Mouse (Mus musculus) forelimb bud, embryonic 11.5 days (tissue): ENCODE measurements around the gene Spin2c.

Source experiments
- DNase-seq: peaks from one replicate; pipeline ENCODE4 v3.0.0-alpha.2; 2012; ENCODE audit warnings: low read depth, low spot score

Spin2c gene

DNA sequence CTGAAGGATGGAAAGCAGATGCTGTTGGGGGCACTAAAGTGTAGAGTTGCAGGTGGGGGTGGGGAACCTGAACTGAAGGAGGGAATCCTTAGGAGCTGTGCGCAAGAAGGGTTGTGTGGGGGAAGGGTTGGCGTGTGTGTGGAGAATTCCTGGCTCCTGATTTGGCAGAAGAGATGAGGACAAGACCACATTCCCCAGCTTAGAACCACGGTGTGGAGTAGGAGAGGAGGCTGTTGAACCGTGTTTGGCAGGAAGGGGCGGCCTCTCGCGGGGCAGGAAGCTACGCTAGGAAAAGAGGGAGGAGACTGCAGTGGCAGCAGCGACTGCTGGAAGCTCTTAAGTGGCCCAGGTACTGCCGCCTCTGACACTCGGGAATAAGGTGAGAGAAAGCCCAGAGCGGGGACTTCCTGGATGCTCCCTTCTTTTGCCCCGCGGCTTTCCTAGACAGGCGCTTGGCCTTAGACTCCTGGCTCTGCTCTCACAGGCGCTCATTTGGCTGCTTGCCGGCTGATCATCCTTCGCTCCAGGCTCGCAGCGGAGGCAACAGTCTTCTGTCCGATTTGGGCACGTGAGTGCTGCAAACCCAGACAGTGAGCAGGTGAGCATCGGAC lies at the start of gene Spin2c:
Gene Spin2c, plus strand, starts transcription at position 275 of the 611 bp plus-strand sequence.
- DNase-seq: peak; percentile 77

DNA sequence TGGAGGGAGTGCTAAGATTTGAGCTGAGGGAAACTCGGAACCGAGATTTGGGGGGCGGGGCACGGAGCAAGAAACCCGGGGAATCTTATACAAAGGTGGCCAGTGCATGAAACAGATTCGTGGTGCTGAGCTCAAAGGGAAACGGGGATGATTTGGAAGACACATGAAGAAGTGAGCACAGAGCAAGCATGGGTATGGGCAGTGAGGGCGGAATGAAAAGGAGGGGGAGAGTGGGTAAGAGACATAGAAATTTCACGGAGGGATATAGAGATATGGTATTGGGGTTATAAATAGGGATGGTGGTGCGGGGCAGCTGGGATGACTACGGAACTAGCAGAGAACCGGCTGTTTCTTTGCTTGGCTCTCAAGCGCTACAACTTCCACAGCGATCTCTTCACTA lies 581 bp downstream of the Spin2c start:
- DNase-seq: no peak
